3 mouse cellular contexts compared by ENCODE assay signal in the genomic region with DNA sequence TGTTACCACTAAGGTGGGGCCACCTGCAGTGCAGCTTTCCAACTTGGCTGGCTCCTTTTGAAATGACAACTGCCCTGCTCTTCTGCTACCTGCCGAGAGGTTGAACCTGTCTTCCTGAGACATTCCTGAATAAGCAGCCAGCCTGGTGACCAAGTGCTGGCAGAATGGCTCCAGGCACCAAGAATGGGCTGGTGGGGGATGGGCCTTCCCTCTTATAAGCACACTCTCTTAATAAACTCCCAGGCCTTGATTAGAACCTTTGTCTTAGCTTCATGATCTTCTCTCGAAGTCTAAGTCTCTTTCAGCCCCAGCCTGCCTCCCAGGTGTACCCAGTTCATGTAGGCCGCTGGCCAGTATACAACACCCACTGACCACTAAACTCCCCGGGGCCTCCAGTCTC. TPM values are rescaled to one million over a fixed set of nuclear protein-coding genes. Genes with fewer than 3 reads are reported as not detected.
"Had no signal": no experiment of that assay in that cellular context is flagged by ENCODE, and none has a peak within 500 bp of the region (broad histone marks: within the 10 kb centered on the region; RNA-seq: fewer than 3 reads in every experiment).

No protein-coding gene starts in this region.

RNA-seq across cellular contexts. Expression of a gene that starts 44.4 kb away (rescaled TPM):
- total RNA-seq: common myeloid progenitor, adult 5-6 weeks; granulocyte monocyte progenitor cell, adult 5-6 weeks had no signal
- polyA plus RNA-seq: erythroblast, embryonic 14.5 days had no signal
